Mouse (Mus musculus): ENCODE results near the gene Nap1l1. TPM values are rescaled to one million over a fixed set of nuclear protein-coding genes. Genes with fewer than 3 reads are reported as not detected.

Gene Nap1l1
- polyA plus RNA-seq, 1 experiment from 2014 or later, result 127 TPM

DNA sequence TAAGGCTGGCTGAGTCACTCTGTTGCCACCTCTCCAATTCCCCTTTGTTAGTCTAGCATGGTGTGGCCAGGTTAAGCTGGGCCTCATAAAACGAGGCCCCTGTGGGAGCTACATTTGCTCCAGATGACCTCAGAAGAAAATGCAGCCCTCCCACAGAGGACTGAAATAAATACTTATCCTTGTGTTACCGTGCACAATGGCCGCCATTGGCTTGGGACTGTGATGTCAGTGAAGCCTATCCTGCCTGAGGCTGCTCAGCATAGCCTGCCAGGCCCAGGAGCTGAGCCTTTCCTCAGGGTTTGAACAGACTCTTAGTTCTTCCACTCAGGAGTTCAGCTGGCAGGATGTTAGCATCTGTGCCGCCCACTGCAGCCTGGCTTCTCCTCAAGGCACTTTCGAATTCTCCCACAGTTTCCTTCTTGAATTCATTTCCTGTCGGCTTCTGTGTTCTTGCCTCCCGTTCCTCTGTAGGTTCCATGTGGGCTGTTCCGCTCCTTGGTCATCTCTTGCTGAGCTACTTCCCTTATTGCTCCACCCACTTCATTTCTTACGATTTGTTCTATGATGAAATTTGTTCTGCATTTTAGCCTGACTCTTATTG lies 66.8 kb downstream of the Nap1l1 start:
- Histone ChIP-seq H3K36me3 (ENCODE audit: insufficient read depth, low read length) (no peaks in the 10 kb centered on the region), H3K27me3 (replicated peaks; ENCODE audit: insufficient read depth, low read length) (no peaks in the 10 kb centered on the region), H3K27ac (ENCODE audit: low read length) (peak overlapping the region; percentile 62), H3K4me1 (ENCODE audit: insufficient read depth, low read depth, low read length) (peaks cover 19% of the 10 kb centered on the region), H3K9me3 (ENCODE audit: low read length) (no peaks in the 10 kb centered on the region), H3K4me2 (replicated peaks; ENCODE audit: low read depth, low read length) (peak overlapping the region; percentile 37; the same call in 1 of the 2 replicates), H3K4me3 (ENCODE audit: low read depth, low read length) (no peak overlapping the region), H3K9ac (replicated peaks; ENCODE audit: low read depth) (no peak overlapping the region)
- TF ChIP-seq EP300 (IDR thresholded peaks at IDR 0.05) (peak; percentile 83; the same call in 1 of the 2 replicates), CTCF (IDR thresholded peaks at IDR 0.05) (no peak)
- WGBS, result 9% methylated on average over 9 of the region's 9 CpGs
- DNase-seq (ENCODE audit: low spot score) (peak; percentile 95), ATAC-seq (peak; percentile 81)

DNA sequence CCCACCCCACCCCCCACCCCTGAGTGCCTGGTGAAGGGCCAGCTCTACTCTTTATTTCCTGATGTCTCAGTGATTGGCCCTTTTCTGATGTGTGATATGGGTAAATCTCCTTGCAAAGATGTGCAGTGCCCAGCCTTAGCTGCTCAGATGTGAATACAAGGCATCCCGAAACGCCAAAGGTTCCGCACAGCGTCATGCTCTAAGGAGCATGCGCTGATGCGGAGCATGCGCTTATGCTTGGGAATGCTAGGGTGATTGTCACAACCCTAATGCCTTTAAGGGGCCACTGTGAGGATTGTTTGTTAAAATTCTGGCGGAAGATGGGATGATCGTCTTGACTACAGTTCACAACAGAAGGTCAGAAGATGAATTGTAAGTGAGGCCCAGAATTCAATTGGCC lies 67.7 kb downstream of the Nap1l1 start:
- H3K27ac ChIP-seq (ENCODE audit: low read length), result peak overlapping the region; percentile 1
- no peak for TF ChIP-seq CTCF (IDR thresholded peaks at IDR 0.05)
- TF ChIP-seq EP300 (IDR thresholded peaks at IDR 0.05), result no peak
- ATAC-seq (no peak), DNase-seq (ENCODE audit: low spot score) (no peak)
- H3K4me2 ChIP-seq (replicated peaks; ENCODE audit: low read depth, low read length), result no peak overlapping the region
- no peak overlapping the region for H3K9ac ChIP-seq (replicated peaks; ENCODE audit: low read depth)
- no peaks in the 10 kb centered on the region for H3K9me3 ChIP-seq (ENCODE audit: low read length)
- no peaks in the 10 kb centered on the region for H3K27me3 ChIP-seq (replicated peaks; ENCODE audit: insufficient read depth, low read length)
- H3K4me3 ChIP-seq (ENCODE audit: low read depth, low read length), result no peak overlapping the region
- 83% methylated on average over 9 of the region's 9 CpGs for WGBS
- H3K36me3 ChIP-seq (ENCODE audit: insufficient read depth, low read length), result no peaks in the 10 kb centered on the region
- peaks cover 19% of the 10 kb centered on the region for H3K4me1 ChIP-seq (ENCODE audit: insufficient read depth, low read depth, low read length)

DNA sequence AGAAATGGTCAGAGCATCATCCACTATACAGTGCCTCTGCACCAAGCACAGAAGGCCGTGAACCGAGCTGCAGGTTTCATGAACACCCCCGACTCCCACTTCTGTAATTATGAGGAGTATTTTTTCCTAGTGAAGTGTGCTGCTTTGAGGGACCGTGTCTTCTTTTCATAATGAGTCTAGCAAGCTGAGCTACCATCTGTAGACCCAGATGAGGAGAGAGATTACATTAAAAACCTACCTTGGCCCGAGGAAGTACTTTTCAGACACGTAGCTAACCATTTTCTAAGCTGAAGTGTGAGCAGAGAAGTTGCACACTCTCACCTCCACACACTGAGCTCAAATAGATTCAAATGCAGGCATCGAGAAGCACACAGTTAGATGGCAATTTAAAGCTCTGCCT lies 70.1 kb downstream of the Nap1l1 start:
- Histone ChIP-seq H3K27ac (ENCODE audit: low read length) (no peak overlapping the region), H3K4me2 (replicated peaks; ENCODE audit: low read depth, low read length) (no peak overlapping the region), H3K36me3 (ENCODE audit: insufficient read depth, low read length) (no peaks in the 10 kb centered on the region), H3K9ac (replicated peaks; ENCODE audit: low read depth) (no peak overlapping the region), H3K27me3 (replicated peaks; ENCODE audit: insufficient read depth, low read length) (no peaks in the 10 kb centered on the region), H3K4me1 (ENCODE audit: insufficient read depth, low read depth, low read length) (peaks cover 19% of the 10 kb centered on the region), H3K4me3 (ENCODE audit: low read depth, low read length) (no peak overlapping the region), H3K9me3 (ENCODE audit: low read length) (no peaks in the 10 kb centered on the region)
- WGBS, result 81% methylated on average over 7 of the region's 7 CpGs
- TF ChIP-seq CTCF (IDR thresholded peaks at IDR 0.05) (no peak), EP300 (IDR thresholded peaks at IDR 0.05) (no peak)
- no peak for DNase-seq (ENCODE audit: low spot score)
- no peak for ATAC-seq

DNA sequence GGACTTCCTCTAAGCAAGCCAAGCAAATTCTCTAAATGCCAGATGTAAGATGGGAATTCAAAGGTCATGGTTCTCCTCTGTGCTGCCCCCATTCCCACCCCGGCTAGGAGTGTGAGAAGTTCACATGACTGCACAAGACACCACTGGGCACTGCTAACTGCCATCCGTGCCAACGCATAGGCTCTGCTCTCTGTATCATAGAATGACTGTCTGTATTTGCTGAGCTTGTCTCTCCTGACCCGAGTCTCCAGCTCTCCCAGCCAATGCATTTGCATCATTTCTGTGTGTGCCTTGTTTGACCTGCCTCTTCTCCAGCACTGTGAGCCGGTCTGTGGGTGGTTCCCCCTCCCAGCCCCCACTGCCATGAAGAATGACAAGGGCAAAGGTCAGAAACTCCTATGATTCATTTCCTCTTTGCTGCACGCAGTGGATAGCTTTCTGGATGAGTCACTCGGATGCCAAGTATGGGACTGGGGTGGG lies 70.8 kb downstream of the Nap1l1 start:
- peak; percentile 54 for ATAC-seq
- no peak overlapping the region for H3K27ac ChIP-seq (ENCODE audit: low read length)
- 15% methylated on average over 7 of the region's 7 CpGs for WGBS

DNA sequence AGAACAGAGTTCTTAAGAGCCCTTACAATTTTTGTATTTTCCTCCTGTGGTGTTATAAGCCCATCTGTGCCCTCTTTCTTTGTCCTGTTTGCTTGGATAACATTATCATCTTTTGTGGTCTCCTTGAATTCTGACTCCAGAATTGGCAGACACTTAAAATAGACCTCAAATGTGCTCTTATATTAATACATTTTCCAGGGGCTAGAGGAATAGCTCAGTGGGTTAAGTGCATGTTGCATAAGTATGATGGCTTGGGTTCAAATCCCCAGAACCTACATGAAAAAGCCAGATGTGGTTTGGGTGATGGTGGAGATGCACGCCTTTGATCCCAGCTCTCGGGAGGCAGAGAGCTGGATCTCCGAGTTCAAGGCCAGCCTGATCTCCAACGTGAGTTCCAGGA lies 71.3 kb downstream of the Nap1l1 start:
- Histone ChIP-seq H3K4me1 (ENCODE audit: insufficient read depth, low read depth, low read length) (peaks cover 17% of the 10 kb centered on the region), H3K27me3 (replicated peaks; ENCODE audit: insufficient read depth, low read length) (no peaks in the 10 kb centered on the region), H3K27ac (ENCODE audit: low read length) (no peak overlapping the region), H3K36me3 (ENCODE audit: insufficient read depth, low read length) (no peaks in the 10 kb centered on the region), H3K9ac (replicated peaks; ENCODE audit: low read depth) (no peak overlapping the region), H3K4me3 (ENCODE audit: low read depth, low read length) (no peak overlapping the region), H3K4me2 (replicated peaks; ENCODE audit: low read depth, low read length) (no peak overlapping the region), H3K9me3 (ENCODE audit: low read length) (no peaks in the 10 kb centered on the region)
- 73% methylated on average over 4 of the region's 4 CpGs for whole genome bisulfite sequencing
- TF ChIP-seq EP300 (IDR thresholded peaks at IDR 0.05), result no peak
- TF ChIP-seq CTCF (IDR thresholded peaks at IDR 0.05), result no peak
- DNase-seq (ENCODE audit: low spot score) (no peak), ATAC-seq (no peak)

More for the DNA sequence above, 70.8 kb downstream of the Nap1l1 start:
- no peaks in the 10 kb centered on the region for H3K9me3 ChIP-seq (ENCODE audit: low read length)
- peaks cover 19% of the 10 kb centered on the region for H3K4me1 ChIP-seq (ENCODE audit: insufficient read depth, low read depth, low read length)
- no peaks in the 10 kb centered on the region for H3K27me3 ChIP-seq (replicated peaks; ENCODE audit: insufficient read depth, low read length)
- no peak overlapping the region for H3K4me2 ChIP-seq (replicated peaks; ENCODE audit: low read depth, low read length)
- H3K36me3 ChIP-seq (ENCODE audit: insufficient read depth, low read length), result no peaks in the 10 kb centered on the region
- peak; percentile 76 for DNase-seq (ENCODE audit: low spot score)
- peak; percentile 78 for TF ChIP-seq EP300 (IDR thresholded peaks at IDR 0.05)
- no peak for TF ChIP-seq CTCF (IDR thresholded peaks at IDR 0.05)
- no peak overlapping the region for H3K9ac ChIP-seq (replicated peaks; ENCODE audit: low read depth)
- H3K4me3 ChIP-seq (ENCODE audit: low read depth, low read length), result no peak overlapping the region

DNA sequence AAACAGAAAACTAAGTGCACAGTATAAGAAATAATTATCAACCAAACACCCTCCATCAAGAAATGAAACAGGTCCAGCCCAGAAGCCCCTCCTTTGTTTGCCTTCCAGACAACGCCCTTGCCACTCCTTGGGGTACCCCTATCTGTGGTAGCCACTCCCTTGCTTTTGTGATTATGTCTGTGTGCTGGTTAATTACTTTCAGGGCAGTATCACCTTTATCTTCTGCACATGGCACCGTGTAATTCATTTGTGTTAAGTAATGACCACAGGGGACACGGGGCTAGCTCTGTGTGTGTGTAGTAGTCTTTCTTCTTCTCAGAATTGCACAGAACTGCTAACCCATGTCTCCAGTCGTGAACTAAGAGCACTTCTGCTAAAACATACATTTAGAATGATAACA lies 72.6 kb downstream of the Nap1l1 start:
- Histone ChIP-seq H3K4me2 (replicated peaks; ENCODE audit: low read depth, low read length) (no peak overlapping the region), H3K27ac (ENCODE audit: low read length) (no peak overlapping the region), H3K27me3 (replicated peaks; ENCODE audit: insufficient read depth, low read length) (no peaks in the 10 kb centered on the region), H3K4me3 (ENCODE audit: low read depth, low read length) (no peak overlapping the region), H3K36me3 (ENCODE audit: insufficient read depth, low read length) (no peaks in the 10 kb centered on the region), H3K9ac (replicated peaks; ENCODE audit: low read depth) (no peak overlapping the region), H3K9me3 (ENCODE audit: low read length) (no peaks in the 10 kb centered on the region), H3K4me1 (ENCODE audit: insufficient read depth, low read depth, low read length) (peaks cover 10% of the 10 kb centered on the region)
- WGBS, result 67% methylated on average over 4 of the region's 4 CpGs
- TF ChIP-seq EP300 (IDR thresholded peaks at IDR 0.05), result no peak
- no peak for TF ChIP-seq CTCF (IDR thresholded peaks at IDR 0.05)
- DNase-seq (ENCODE audit: low spot score) (no peak), ATAC-seq (no peak)

Other genes starting within 250 kb of the Nap1l1 start
- gene Bbs10, start 174.5 kb upstream of the Nap1l1 start, polyA plus RNA-seq (2015; fragmentation: Nextera tagmentation; extraction: Ambion mirVana), result 3.1 and 3.2 TPM in 2 replicates
- gene Phlda1, start 33.1 kb downstream of the Nap1l1 start, polyA plus RNA-seq (2015; fragmentation: Nextera tagmentation; extraction: Ambion mirVana), result 97.0 and 100.0 TPM in 2 replicates

Data from lung, postnatal 0 days (tissue).